ENCODE assay signal across 9 mouse cellular contexts in genomic region chr13:4001687-4002086, GRCm38 (mm10). TPM values are rescaled to one million over a fixed set of nuclear protein-coding genes. Genes with fewer than 3 reads are reported as not detected.
DNase-seq lines count a peak whose midpoint lies in the region; ATAC-seq and TF ChIP-seq lines count a peak whose summit lies in the region.
"Had no signal": no experiment of that assay in that cellular context is flagged by ENCODE, and none has a peak within 500 bp of the region (broad histone marks: within the 10 kb centered on the region; RNA-seq: fewer than 3 reads in every experiment).

No protein-coding gene starts in this region.

- peak; percentile 69; the same call in 1 of the 2 replicates for TF ChIP-seq CTCF in small intestine, adult 2 months (IDR thresholded peaks at IDR 0.05; ENCODE audit: extremely low read depth, insufficient read length, insufficient replicate concordance, low read depth, low read length)

- no peaks in the 10 kb centered on the region for H3K4me1 ChIP-seq in hindbrain, embryonic 10.5 days (replicated peaks)
- H3K4me1 ChIP-seq in hindbrain, embryonic 13.5 days (replicated peaks), result no peaks in the 10 kb centered on the region
- H3K4me1 ChIP-seq in hindbrain, embryonic 15.5 days (replicated peaks), result no peaks in the 10 kb centered on the region
- no peaks in the 10 kb centered on the region for H3K4me1 ChIP-seq in small intestine, adult 2 months (ENCODE audit: control insufficient read depth, insufficient read depth, insufficient read length, low read length)
- H3K4me1 ChIP-seq: neural tube, embryonic 13.5 days had no signal

- WGBS in hindbrain, embryonic 10.5 days, result 14% methylated on average over 3 of the region's 3 CpGs
- WGBS in hindbrain, embryonic 13.5 days, result 11% methylated on average over 3 of the region's 3 CpGs
- WGBS in hindbrain, embryonic 15.5 days, result 16% methylated on average over 3 of the region's 3 CpGs
- WGBS in small intestine, adult 2 months, result 10% methylated on average over 3 of the region's 3 CpGs

- no peak for ATAC-seq in hindbrain, embryonic 13.5 days (ENCODE audit: low FRiP score)
- ATAC-seq in hindbrain, embryonic 15.5 days (ENCODE audit: low FRiP score, low read depth), result peak; percentile 61; the same call in 1 of the 2 replicates
- ATAC-seq in megakaryocyte progenitor cell, adult 5-6 weeks (replicated peaks; ENCODE audit: poor library complexity), result peak; percentile 97

- TF ChIP-seq POLR2A in small intestine, adult 2 months (IDR thresholded peaks at IDR 0.05; ENCODE audit: low read depth, low read length), result no peak

- peak; percentile 57 for DNase-seq in hindbrain, embryonic 10.5 days (ENCODE audit: low spot score)
- peak; percentile 42 for DNase-seq in c-Kit-negative CD71-positive TER-119-positive erythroid progenitor cells, embryonic 14.5 days (ENCODE audit: low read depth, low spot score)
- DNase-seq in fibroblast of lung, adult 2 months (ENCODE audit: low read depth), result peak; percentile 36
- peak; percentile 52 to 83 for DNase-seq in layer of hippocampus, postnatal 25 days (ENCODE audit: extremely low spot score in 1 of 2, low spot score in 1 of 2)

- no peaks in the 10 kb centered on the region for H3K9me3 ChIP-seq in hindbrain, embryonic 10.5 days
- no peaks in the 10 kb centered on the region for H3K9me3 ChIP-seq in hindbrain, embryonic 13.5 days
- no peaks in the 10 kb centered on the region for H3K9me3 ChIP-seq in hindbrain, embryonic 15.5 days
- H3K9me3 ChIP-seq: neural tube, embryonic 13.5 days had no signal

- H3K4me3 ChIP-seq in hindbrain, embryonic 10.5 days, result no peak overlapping the region
- H3K4me3 ChIP-seq in hindbrain, embryonic 13.5 days, result no peak overlapping the region
- no peak overlapping the region for H3K4me3 ChIP-seq in hindbrain, embryonic 15.5 days
- no peak overlapping the region for H3K4me3 ChIP-seq in small intestine, adult 2 months (ENCODE audit: low read depth, low read length)
- H3K4me3 ChIP-seq: neural tube, embryonic 13.5 days had no signal

- no peaks in the 10 kb centered on the region for H3K36me3 ChIP-seq in hindbrain, embryonic 10.5 days
- no peaks in the 10 kb centered on the region for H3K36me3 ChIP-seq in hindbrain, embryonic 13.5 days
- no peaks in the 10 kb centered on the region for H3K36me3 ChIP-seq in hindbrain, embryonic 15.5 days
- no peaks in the 10 kb centered on the region for H3K36me3 ChIP-seq in small intestine, adult 2 months (ENCODE audit: control insufficient read depth, insufficient read depth, low read length)
- H3K36me3 ChIP-seq: neural tube, embryonic 13.5 days had no signal

- no peak overlapping the region for H3K27ac ChIP-seq in hindbrain, embryonic 10.5 days
- H3K27ac ChIP-seq in hindbrain, embryonic 13.5 days, result no peak overlapping the region
- no peak overlapping the region for H3K27ac ChIP-seq in hindbrain, embryonic 15.5 days (replicated peaks)
- H3K27ac ChIP-seq in small intestine, adult 2 months (ENCODE audit: insufficient read depth, low read depth, low read length), result no peak overlapping the region
- H3K27ac ChIP-seq: neural tube, embryonic 13.5 days had no signal

- no peak overlapping the region for H3K9ac ChIP-seq in hindbrain, embryonic 13.5 days
- no peak overlapping the region for H3K9ac ChIP-seq in hindbrain, embryonic 15.5 days
- H3K9ac ChIP-seq: neural tube, embryonic 13.5 days had no signal

- no peak overlapping the region for H3K4me2 ChIP-seq in hindbrain, embryonic 13.5 days
- no peak overlapping the region for H3K4me2 ChIP-seq in hindbrain, embryonic 15.5 days
- H3K4me2 ChIP-seq: neural tube, embryonic 13.5 days had no signal

- H3K27me3 ChIP-seq in hindbrain, embryonic 10.5 days (ENCODE audit: insufficient read depth, poor library complexity, severe bottlenecking), result no peaks in the 10 kb centered on the region
- H3K27me3 ChIP-seq in hindbrain, embryonic 13.5 days, result no peaks in the 10 kb centered on the region
- no peaks in the 10 kb centered on the region for H3K27me3 ChIP-seq in hindbrain, embryonic 15.5 days
- H3K27me3 ChIP-seq in small intestine, adult 2 months (ENCODE audit: control insufficient read depth, insufficient read depth, low read length), result no peaks in the 10 kb centered on the region
- H3K27me3 ChIP-seq: neural tube, embryonic 13.5 days had no signal

RNA-seq across cellular contexts. Expression of gene Akr1c14, which starts 47.1 kb away (rescaled TPM):
- polyA plus RNA-seq in hindbrain, embryonic 10.5 days (2016; fragmentation: Nextera tagmentation; extraction: Ambion mirVana), result 0.06 and 0.18 TPM in 2 replicates
- polyA plus RNA-seq in hindbrain, embryonic 13.5 days (2015; fragmentation: Nextera tagmentation; extraction: Ambion mirVana), result 0.68 and 0.91 TPM in 2 replicates
- 0.75 and 0.92 TPM in 2 replicates for polyA plus RNA-seq in hindbrain, embryonic 15.5 days (2015; fragmentation: Nextera tagmentation; extraction: Ambion mirVana)
- total RNA-seq in layer of hippocampus, postnatal 25 days (2021), result 1 to 10 TPM; 1.1 TPM
- total RNA-seq in megakaryocyte progenitor cell, adult 5-6 weeks (2015), result not detected in 2 replicates
- total RNA-seq in megakaryocyte progenitor cell, adult 5-6 weeks (2017), result 0.30 TPM in 1 of 2 replicates, not detected in the other
- polyA plus RNA-seq in small intestine, adult 2 months (2012; rRNA removed), result 0.44 and 1.1 TPM in 2 replicates

RNA-seq across cellular contexts. Expression of gene Ucn3, which starts 56.5 kb away (rescaled TPM):
- polyA plus RNA-seq in hindbrain, embryonic 10.5 days (2016; fragmentation: Nextera tagmentation; extraction: Ambion mirVana), result not detected in 2 replicates
- polyA plus RNA-seq in hindbrain, embryonic 13.5 days (2015; fragmentation: Nextera tagmentation; extraction: Ambion mirVana), result not detected in 2 replicates
- 0.14 TPM in 1 of 2 replicates, not detected in the other for polyA plus RNA-seq in hindbrain, embryonic 15.5 days (2015; fragmentation: Nextera tagmentation; extraction: Ambion mirVana)
- not detected for total RNA-seq in layer of hippocampus, postnatal 25 days (2021)
- total RNA-seq in megakaryocyte progenitor cell, adult 5-6 weeks (2015), result not detected in 2 replicates
- total RNA-seq in megakaryocyte progenitor cell, adult 5-6 weeks (2017), result not detected in 2 replicates
- 1.2 and 1.3 TPM in 2 replicates for polyA plus RNA-seq in small intestine, adult 2 months (2012; rRNA removed)
- polyA plus RNA-seq: neural tube, embryonic 13.5 days had no signal
